Mouse (Mus musculus) frontal cortex, postnatal 36 days (tissue): ENCODE results near the gene Vps4b.
"Not testable (repeated sequence)": the region's sequence is repeated elsewhere in the genome, so short reads cannot be mapped to it uniquely, and the experiment has no call there.

Experiments
- DNase-seq, 2 experiments: peaks; one replicate each; pipeline ENCODE4 v3.0.0; 2022; ENCODE audit warnings: low spot score in 2 of 2

Vps4b gene

DNA sequence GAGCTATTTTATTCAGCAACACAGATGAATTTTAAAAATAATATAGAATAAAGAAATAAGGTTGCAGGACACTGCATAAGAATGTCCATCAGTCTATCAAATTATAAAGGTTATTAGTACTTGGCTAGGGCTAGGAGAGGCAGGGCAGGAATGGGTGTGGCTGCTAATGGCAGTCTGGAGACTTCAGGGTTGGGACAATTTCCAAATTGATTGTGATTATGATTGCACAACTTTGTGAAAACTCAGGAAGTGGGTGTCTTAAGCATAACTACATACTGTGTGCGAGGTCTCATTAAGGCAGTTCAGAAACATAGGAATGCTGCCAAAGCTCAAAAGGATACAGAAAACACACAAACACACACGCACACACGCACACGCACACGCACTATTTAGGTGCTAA, 44.5 kb downstream of the Vps4b start:
- no peak for DNase-seq

DNA sequence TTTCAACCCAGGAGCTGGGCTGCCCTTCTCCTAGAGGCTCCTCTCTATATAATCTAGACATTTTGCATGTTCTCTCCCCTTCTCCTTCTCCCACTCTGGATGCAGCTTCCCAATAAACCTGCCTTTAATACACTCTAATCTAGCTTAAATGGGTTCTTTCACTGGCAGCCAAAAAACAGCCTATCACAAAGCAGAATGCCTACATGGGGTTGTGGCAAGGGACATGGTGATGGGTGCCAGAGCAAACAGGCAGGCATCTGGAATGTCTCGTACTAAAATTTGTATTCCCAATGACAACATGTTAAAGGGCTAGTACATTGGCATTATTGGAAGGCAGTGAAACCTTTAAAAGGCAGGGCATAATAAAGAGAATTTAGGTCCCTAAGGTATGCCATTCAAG, 45.9 kb downstream of the Vps4b start:
- DNase-seq: no peak

GRCm38 (mm10) chr1:106748555-106749315, 47.8 kb downstream of the Vps4b start:
- DNase-seq: no peak

GRCm38 (mm10) chr1:106742980-106743379, 53.5 kb downstream of the Vps4b start:
- DNase-seq: no peak

GRCm38 (mm10) chr1:106740735-106741134, 55.8 kb downstream of the Vps4b start:
- DNase-seq: no peak

GRCm38 (mm10) chr1:106739810-106740209, 56.7 kb downstream of the Vps4b start:
- no peak for DNase-seq

DNA sequence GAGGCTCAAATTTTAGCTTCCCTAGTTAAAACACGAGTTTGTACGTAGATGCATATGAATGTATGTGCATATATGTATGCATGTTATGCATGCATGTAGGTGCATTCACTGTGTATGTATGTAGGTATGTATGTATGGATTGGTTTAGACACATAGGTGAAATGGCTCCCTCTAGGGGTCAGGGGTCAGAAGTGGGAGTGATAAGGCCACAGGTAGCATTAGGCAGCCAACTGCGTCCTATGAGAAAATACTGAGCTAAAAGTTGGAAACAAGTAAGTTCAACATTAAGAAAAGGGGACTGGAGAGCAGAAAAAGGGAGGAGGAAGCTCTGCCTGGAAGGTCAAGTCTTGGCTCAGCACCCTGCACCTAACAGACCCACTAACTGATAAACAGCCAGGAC, 58.4 kb downstream of the Vps4b start:
- DNase-seq: no peak

GRCm38 (mm10) chr1:106736211-106736610, 60.3 kb downstream of the Vps4b start:
- no peak for DNase-seq

DNA sequence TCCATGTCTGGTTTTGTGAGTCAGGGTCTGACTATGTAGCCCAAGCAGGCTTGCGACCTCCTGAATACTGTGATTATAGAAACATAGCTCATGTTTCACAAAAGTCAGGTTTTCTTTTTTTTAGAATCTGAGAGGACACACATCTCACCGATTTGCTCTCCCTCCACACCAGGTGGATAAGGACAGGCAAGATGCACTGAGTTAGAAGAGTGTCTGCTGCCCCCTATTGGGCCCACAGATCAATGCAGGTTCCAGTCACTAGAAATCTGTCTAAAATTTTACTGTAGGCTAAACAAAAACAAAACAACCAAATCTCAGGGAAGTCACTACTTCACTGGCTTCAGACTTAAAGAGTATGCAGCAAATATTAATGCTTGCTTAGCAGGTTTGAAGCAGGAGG, 60.9 kb downstream of the Vps4b start:
- peak in 1 of 2 experiments; percentile 36 for DNase-seq

GRCm38 (mm10) chr1:106722061-106722460, 74.5 kb downstream of the Vps4b start:
- DNase-seq: no peak

DNA sequence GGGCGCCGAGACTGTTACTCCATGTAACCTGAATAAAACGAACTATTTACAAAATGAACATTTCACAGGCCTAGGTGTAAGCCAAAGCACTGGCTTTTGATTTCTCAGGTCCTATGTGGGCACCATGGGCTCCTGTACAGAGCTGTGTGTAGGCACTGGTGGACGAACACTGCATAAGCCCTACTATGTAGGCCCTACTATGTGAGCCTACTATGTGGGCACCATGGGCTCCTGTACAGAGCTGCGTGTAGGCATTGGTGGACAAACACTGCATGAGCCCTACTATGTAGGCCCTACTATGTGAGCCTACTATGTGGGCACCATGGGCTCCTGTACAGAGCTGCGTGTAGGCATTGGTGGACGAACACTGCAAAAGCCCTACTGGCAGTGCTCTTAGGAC, 78.8 kb downstream of the Vps4b start:
- DNase-seq: not testable (repeated sequence)

GRCm38 (mm10) chr1:106717071-106717601, 79.4 kb downstream of the Vps4b start:
- peak; percentile 72 to 82 for DNase-seq

DNA sequence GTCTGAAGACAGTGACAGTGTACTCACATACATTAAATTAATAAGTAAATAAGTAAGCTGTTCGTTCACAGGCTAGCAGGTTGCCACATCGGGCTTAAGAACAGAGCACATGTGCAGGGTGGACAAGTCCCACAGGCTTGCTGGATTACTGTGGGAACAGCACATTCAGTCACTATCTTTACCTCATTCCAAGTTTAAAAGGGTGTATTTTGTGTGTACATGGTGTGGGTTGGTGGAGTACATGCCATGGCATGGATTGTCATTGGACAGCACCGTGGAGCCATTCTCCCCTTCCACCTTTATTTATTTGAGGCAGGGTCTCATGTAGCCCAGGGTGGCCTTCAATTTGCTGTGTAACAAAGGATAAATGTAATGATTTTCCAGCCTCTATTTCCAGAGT, 80.4 kb downstream of the Vps4b start:
- no peak for DNase-seq

DNA sequence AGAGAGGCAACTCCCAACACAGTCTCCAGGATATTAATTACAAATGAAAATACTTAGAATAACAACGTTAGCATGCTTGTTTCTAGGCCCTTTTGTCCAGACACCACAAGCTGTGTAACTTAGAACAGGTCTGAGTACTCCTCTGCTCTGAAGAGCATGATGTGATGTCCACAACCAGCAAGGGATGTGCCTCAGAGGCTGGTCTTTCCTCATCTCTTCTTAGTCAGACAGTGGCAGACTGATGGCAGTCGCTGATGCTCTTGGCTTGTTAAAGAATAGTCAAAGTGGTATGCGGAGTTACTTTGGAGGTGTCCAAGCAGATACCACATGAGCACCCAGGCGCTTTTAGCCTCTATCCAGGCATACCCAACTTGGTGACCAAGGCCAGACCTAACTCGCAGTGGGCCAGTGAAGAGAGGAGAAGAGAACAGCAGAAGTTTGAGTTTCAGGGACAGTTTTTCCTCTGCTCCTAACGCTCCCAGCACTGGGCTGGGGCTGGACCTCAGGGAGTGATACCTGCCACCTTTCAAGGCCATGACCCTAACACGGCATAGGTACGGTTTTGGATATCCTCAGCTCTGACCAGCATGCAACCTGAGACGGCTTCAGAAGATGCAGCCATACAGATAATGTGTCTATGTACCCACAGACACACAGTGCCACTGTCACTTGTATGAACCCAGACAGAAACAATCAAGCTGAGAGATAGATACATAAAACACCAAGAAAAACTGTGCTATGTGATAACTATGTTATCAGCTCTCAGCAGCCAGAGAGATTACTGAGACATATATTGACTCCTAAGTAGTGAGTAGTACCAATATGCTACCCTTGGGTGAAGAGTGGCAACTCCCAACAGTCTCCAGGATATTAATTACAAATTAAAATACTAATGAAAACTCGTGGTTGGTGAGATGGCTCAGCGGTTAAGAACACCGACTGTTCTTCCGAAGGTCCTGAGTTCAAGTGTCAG, 81.1 kb downstream of the Vps4b start:
- no peak for DNase-seq

- no peak for DNase-seq
Observed at GRCm38 (mm10) chr1:106714530-106714981, 82.0 kb downstream of the Vps4b start.
